Mouse (Mus musculus) C2C12 (cell line): Measurements from ENCODE around the gene Rimkla.

Experiments used
- CEBPB ChIP-seq: IDR thresholded peaks from one replicate; pipeline ENCODE4 v1.6.1; 2011; ENCODE audit warnings: low read depth, mild to moderate bottlenecking, control low read depth, moderate library complexity
- CTCF ChIP-seq: IDR thresholded peaks from one replicate; pipeline ENCODE4 v1.5.1; 2011; ENCODE audit not compliant: control insufficient read depth, insufficient read depth, insufficient read length
- MAX ChIP-seq: IDR thresholded peaks from one replicate; pipeline ENCODE4 v1.6.1; 2011; ENCODE audit warnings: mild to moderate bottlenecking, control low read depth
- MYOD1 ChIP-seq: IDR thresholded peaks from one replicate; pipeline ENCODE4 v1.6.1; 2011; ENCODE audit warnings: low read depth; ENCODE audit not compliant: control insufficient read depth, insufficient read length
- MYOG ChIP-seq: IDR thresholded peaks from one replicate; pipeline ENCODE4 v1.6.1; 2011; ENCODE audit not compliant: control insufficient read depth, insufficient read length; ENCODE audit errors: extremely low read depth
- USF1 ChIP-seq: IDR thresholded peaks from one replicate; pipeline ENCODE4 v1.6.1; 2011; ENCODE audit warnings: low read depth, mild to moderate bottlenecking, control low read depth, moderate library complexity

- TF ChIP-seq CTCF, result no peak
- no peak for TF ChIP-seq MYOD1
- TF ChIP-seq MAX, result no peak
- TF ChIP-seq USF1, result no peak
- no peak for TF ChIP-seq CEBPB
- no peak for TF ChIP-seq MYOG
Measured at GRCm38 (mm10) chr4:119483051-119483450, 9.4 kb downstream of the Rimkla start.
